Mouse (Mus musculus) liver, embryonic 14.5 days (tissue): Measurements from ENCODE around the gene Oxt.
"Not testable (repeated sequence)": the region's sequence is repeated elsewhere in the genome, so short reads cannot be mapped to it uniquely, and the experiment has no call there.

Experiments used
- CTCF ChIP-seq: IDR thresholded peaks from 2 replicates; pipeline ENCODE4 v1.5.1; 2016; ENCODE audit warnings: antibody characterized with exemption, low read depth, control low read depth
- EP300 ChIP-seq: IDR thresholded peaks from 2 replicates; pipeline ENCODE4 v1.6.1; 2016; ENCODE audit warnings: antibody characterized with exemption, low read depth

GRCm38 (mm10) chr2:130576564-130576963, 591 bp downstream of the Oxt start:
- not testable (repeated sequence) for TF ChIP-seq CTCF, EP300
